Mouse (Mus musculus) mesoderm, embryonic 11.5 days (tissue): Measurements from ENCODE around the gene Decr2.
"Not testable (repeated sequence)": the region's sequence is repeated elsewhere in the genome, so short reads cannot be mapped to it uniquely, and the experiment has no call there.

Source experiments
- DNase-seq: peaks from one replicate; pipeline ENCODE4 v3.0.0-alpha.2; 2012; ENCODE audit warnings: low read depth, low spot score

Decr2 gene

DNA sequence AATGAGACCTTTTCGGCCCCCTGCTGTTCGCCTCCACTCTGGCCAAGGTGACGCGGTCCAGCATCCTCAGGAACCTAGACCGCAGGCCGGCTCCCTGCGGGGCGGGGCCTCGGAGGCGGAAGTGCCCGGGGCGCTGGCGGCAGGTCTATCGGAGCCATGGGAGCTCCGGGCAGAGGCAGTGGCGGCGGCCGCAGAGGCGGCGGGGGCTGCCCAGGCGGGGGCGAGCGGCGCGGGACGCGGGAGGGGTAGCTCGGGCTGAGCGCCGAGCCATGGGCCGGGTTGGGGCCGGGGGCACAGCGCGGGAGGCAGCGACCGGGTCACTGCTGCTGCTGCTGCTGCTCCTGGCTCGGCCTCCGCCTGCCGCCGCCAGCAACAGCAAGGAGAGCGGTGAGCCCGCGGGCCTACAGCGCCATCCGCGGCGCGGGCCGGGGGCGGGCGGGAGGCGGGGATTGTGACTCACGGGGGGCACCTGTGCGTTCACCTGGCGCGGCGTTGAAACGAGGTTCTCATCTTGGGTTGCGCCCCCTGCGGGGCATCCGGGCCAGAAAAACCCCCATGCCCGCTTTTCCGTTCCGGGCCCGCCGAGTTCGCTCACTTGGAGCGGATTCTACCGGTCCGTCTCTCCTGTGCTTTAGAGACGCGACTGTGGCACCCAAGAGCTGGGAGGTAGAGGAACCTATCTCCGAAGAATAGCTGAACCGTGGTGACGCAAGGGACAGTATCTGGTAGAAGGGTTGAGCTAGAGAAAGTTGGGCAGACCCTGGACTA lies 23.2 kb upstream of the Decr2 start, which contains the start of gene Tmem8:
TSS of gene Tmem8 (plus strand) at position 119 of the 768 bp plus-strand sequence.
- DNase-seq, result peak; percentile 60

DNA sequence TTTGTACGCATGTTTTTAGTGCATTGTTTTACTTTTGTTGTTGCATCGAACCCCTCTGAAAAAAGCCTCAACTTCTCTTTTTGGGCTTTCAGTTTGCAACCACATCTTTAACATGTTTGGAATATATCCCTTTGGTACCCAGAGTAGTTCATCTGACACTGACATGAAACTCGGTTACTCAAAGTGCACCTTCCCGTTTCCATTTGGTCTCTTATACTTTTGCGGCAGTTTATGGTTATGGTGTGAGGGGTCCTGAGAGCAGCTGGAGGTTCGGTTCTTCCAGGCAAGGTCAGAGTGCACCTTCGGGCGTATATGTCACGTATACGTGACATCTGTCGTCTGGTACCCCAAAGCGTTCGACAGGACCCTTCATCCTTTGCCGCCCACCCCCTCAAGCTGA lies 22.6 kb upstream of the Decr2 start:
- DNase-seq, result no peak

DNA sequence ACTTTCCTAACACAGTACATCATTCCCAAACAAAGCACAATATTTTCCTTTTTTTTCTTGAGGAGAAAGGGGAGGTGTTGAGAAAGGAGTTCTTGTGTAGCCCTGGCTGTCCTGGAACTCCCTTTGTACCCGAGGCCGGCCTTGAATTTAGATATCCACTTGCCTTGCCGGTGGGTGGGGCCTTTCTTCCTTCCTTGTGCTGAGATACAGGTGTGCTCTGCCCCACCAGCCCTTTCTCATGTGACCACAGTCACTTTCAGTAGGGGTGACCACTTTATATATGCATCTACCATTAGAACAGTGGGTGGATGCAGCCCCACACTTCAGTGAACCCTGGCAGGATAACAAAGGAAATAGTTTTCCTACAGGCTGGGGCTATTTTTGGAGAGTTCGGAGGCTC lies 21.6 kb upstream of the Decr2 start:
- no peak for DNase-seq

DNA sequence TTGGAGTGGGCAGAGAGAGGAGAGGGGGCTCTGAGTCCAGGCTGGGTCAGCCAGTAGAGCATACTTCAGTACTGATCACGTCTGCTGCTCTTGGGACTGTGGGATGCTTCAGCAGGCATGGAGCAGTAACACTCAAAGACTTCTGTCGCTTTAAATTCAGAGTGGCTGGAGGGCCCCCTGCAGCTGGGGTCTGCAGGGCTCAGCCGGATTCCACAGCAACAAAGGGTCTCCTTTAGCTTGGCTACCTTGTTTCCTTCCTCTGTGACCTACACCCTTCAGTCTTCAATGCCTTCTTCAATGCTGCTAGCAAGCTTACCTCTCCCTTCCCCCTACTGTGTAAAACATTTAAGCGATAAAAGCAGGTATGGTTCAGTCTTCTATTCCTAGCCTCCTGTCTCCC lies 20.9 kb upstream of the Decr2 start:
- DNase-seq, result no peak

DNA sequence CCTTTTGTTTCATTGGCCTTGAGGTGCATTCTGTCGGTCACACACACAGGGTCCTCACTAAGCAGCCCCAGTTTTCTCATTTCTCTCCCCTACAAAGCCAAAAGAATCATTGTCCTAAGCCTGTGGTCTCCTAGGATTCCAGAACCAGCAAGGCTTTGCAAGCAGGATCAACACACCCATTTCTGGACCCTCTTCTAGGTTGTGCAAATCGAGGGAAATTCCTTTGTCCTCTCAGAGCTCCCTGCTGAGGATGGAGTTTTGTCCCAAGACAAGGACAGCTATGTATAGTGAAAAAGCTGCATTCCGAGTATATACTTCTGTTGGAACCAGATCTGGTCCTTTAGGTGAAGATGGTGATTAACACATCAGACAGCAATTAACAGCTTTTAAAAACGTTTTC lies 20.0 kb upstream of the Decr2 start:
- DNase-seq, result no peak

DNA sequence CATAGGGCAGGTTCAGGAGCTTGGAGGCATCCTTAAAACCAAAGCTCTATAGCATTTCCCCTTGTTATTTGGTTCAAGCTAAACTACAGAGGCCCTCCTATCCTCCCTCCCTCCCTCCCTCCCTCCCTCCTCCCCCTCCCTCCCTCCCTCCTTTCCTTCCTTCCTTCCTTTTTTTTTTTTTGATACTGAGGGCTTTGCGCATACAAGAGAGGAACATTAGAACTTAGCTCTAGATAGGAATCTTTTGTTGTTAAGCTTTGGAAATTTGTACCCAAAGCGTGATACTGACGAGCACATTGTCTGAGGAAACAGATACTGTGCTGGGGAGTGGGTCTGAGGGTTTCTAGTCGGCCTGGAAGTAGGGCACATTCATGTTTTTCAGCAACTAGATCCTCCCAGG lies 15.5 kb upstream of the Decr2 start:
- no peak for DNase-seq

DNA sequence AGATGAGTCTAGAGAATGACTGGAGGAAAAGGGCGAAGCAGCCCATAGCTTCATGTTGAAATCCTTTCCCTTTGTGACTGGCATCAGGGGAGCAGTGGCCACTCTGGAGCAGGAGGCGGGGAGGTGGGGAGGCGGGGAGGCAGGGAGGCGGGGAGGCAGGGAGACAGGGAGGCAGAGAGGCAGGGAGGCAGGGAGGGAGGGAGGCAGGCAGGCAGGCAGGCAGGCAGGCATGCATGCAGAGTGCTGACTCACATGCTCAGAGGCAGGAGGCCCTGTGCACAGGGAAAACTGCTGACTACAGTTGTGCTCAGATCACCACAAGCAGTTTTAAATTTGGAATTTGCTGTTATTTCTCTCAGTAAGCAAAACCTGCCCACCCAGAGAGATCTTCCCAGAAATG lies 11.3 kb upstream of the Decr2 start:
- DNase-seq, result no peak

DNA sequence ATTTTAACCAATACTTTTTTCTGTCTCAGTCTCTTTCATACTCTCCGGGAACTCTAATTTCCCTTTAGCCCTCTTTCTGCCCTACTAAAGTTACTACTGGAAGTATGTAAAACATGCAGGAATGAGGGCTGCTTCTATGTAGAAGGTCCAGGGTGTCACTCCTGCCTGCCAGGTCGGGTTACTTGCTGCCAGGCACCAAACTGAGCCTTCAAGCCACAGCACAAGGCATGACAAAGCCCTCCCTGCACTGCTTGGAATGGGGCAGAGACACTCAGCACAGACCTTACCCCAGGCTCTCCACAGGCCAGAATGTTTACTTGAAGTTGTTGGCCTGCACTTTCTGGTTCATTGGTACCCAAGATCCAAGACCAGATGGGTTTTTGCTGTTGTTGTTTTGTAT lies 10.0 kb upstream of the Decr2 start:
- no peak for DNase-seq

DNA sequence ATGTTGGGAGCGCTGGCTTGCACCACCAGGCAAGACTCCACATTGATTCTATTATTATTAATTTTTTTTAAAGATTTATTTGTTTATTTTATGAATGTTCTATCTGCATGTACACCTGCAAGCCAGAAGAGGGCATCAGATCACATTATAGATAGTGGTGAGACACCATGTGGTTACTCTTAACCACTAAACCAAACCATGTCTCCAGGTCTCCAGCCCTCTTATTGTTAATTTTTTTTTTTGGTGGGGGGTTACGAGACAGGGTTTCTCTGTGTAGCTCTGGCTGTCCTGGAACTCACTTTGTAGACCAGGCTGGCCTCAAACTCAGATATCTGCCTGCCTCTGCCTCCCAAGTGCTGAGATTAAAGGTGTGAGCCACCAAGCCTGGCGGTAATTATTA lies 9.2 kb upstream of the Decr2 start:
- DNase-seq, result not testable (repeated sequence)

DNA sequence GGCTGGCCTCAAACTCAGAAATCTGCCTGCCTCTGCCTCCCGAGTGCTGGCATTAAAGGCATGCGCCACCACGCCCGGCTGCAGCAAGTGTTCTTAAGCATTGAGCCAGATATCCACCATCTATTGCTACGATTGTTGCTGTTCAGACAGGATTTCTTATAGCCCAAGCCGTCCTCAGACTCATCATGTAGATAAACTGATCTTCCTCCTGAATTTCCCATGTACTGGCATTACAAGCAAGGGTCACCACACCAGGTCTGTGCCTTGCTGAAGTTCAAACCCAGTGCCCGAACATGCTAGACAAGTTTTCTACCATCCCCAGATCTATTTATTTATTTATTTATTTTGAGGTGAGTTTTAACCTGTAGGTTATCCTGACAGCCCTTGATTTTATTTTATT lies 8.3 kb upstream of the Decr2 start:
- no peak for DNase-seq

DNA sequence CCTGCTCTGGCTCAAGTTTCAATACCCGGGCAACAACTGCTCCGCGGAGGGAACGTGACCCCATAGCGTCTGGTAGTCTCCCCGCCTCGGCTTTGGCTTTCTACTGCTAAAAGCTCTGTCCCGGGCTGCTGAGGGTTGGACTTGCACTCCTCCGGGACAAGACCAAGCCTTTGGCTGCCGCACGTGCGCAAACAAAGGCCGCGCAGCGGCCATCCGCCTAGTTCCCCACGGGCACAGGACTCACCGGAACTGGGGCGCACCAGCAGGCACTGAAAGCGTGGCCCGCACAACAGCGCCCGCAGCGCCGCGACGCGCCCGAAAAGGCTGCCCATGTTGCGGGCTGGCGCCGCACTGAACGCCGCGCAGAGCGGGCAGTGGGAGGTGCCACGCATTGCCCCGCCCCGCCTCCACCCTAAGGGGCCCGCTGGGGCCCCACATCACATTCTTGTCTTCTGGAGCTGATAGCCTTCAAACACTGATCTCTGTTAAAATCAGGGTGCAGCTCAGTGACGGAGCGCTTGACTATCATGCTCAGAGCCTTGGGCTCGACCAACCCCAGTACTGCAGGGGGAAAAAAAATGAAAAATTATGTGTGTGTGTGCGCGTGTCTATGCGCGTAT lies 5.1 kb upstream of the Decr2 start, which contains the start of gene Nme4:
TSS of gene Nme4 (minus strand) at position 482 of the 620 bp plus-strand sequence.
- DNase-seq, result peak; percentile 58

DNA sequence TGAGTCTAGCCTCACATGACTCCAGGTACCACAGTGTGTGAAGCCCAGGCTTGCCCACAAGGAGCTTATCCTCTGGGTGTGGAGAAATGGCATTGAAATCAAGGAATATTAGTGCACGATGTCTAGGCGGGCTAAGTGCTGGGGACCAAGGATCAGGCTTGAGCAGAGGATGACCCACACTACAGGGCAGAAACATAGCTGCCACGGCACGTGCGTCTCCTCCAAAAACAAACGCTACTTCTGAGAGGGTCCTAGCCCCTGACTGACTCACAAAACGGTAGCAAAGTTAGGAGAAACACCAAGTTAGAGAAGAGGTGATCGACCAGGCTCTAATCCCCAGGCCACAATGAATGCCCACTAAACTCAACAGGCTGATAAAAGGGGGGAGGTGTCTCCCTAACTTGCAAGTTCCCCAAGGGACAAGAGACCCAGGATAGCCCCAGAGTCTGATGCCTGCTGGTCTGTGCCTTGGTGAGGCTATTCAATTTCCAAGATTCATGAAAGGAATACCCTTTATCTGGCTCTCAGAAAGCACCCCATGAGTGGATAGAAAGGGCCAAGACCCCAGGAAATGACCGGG lies 4.5 kb upstream of the Decr2 start:
- DNase-seq, result no peak

DNA sequence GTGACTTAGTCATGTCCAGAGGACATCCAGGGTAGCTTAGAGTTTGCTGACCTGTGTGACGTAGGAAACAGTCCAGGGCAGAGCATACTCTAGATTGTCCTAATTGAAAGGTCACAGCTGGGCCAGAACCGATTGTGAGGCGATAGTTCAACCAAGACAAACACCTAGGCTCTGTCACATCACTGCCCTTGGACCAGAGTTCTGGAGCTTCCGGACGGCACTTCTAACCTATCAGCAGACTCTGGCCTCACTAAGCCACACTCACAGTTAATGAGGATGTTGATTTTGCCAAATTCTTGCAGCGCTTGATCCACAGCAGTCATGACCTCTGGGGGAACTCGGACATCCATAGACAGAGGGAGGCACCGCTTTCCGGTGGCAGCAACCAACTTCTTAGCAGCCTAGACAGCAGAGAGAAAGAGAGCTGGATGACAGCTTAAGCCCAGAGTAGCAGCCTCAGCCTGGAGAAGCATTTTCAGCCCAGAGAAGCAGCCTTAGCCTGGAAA lies 3.0 kb downstream of the Decr2 start:
- DNase-seq, result no peak

DNA sequence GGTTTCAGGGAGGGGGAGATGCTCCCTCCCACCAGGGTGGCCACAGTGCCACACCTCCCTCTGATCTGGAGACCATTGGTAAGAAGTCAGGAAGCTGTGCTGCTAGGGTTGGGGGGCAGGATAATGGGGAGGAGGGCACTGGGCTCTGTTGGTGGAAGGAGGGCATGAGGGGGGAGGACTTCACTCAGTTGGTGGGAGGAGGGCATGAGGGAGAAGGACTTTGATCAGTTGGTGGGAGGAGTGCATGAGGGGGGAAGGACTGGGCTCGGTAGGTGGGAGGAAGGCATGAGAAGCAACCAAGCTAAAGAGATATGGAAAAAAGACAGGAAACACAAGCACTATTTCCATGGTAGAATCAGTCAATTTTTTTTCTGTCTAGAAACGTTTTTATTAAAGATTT lies 9.3 kb downstream of the Decr2 start:
- no peak for DNase-seq

DNA sequence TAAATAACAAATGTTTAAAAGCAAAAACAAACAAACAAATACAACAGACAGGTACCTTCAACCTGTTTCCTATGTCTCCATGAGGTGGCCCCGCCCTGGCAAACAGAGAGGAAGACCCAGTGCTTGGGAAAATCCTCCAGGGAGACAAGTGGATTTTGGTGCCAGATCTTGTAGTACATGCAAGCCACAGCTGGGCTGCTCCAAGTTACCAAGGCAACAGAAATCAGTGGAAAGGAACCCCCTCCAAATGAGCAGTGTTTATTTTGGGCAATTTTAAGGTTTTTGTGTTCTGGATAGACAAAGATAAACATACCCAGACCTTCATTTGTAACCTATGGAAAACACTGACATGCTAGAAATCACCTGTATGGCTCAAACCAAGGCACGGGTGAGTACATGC lies 11.3 kb downstream of the Decr2 start:
- DNase-seq, result no peak

DNA sequence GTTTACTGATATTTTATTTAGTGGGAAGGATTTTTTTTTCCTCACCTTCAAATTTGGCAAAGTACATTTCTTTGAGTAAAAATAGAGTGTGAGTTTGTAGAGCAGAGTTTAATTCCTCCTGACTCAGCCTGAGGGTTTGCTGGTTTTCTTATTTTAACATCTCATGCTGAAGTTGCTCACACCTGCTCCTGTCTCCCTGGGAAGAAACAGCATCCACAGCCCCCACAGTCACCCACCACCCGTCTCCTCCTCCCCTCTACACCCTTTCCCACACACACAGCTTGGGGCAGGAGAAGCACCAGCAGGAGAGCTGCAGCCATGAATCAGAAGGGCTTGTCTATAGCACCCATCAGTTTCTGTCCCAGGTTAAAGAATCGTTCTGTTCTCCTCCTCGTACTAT lies 14.9 kb downstream of the Decr2 start:
- no peak for DNase-seq

DNA sequence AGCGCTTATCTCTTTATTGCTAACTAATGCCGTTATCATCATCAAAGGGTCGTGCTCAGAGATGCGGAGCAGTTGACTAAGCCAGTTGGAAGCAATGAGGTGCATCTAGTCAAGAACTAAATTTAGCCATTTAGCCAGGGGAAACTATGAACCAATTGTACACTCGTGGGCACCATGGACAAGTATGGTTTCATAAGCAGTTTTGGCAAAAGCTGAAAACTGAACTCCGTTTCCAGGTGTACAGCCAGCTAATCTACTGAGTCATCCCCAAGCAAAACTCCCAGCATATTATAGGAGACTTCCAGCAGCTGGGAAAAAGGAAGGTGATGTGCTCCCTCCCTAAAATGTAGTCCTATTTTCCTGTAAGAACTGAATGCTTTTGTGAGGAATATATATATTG lies 20.0 kb downstream of the Decr2 start:
- DNase-seq, result no peak

DNA sequence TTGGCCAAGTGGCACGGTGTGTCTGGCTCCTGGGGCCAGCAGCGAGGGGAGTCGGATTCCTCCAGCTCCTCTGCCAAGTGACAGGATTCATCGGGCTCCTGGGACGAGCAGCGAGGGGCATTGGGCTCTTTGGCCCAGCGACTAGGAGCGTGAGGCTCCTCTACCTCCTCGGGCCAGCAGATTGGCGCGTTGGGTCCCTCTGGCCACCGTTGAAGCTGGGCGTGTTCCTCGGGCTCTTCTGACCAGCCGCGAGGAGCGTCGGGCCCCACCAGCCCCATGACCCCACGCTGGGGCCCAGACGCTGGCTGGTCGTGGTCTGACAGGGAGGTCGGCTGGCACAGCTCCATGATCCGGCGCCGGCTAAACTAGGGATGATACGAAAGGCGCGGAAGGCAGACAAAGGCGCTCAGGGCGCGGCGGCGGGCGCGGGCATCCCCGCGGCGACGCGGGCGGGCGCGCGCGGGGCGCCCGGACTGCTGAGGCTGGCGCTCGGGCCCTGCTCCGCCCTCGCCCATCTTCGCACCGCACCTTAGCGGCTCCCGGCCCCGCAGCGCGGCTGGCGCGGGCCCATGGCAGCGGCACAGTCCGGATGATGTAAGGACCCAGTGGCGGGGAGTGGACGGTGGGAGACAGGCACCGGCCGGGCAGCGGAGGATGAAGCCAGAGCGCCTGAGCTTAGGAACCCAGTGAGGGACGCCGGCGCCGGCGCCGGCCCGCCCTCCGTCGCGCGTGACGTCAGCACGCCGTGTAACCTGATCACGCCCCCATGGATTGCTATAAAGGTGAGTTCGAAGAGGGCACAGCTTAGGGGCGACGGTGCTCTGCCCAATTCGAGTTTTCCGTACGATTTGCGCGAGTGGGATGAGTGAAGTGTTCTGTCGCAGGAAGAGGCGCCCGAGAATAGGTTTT lies 21.1 kb downstream of the Decr2 start, which contains the start of gene Rab11fip3:
TSS of gene Rab11fip3 (minus strand) at position 725 of the 909 bp plus-strand sequence.
- peak; percentile 93 for DNase-seq

DNA sequence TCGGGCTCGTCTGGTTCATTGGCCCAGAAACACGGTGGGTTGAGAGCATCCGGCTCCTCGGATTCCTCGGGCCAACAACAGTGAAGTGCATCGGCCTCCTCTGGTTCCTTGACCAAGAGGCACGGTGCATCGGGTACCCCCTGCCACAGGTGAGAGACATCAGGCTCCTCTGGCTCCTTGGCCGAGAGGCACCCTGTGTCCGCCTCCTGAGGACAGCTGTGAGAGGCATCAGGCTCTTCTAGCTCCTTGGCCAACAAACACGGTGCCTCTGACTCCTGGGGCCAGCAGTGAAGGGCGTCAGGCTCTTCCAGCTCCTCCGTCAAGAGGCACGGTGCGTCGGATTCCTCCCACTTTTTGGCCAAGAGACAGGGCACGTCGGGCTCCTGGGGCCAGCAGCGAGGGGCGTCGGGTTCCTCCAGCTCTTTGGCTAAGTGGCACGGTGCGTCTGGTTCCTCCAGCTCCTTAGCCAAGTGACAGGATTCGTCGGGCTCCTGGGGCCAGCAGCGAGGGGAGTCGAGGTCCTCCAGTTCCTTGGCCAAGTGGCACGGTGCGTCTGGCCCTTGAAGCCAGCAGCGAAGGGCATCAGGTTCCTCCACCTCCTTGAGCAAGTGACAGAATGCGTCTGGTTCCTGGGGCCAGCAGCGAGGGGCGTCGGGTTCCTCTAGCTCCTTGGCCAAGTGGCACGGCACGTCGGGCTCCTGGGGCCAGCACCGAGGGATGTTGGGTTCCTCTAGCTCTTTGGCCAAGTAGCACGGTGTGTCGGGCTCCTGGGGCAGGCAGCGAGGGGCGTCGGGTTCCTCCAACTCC lies 21.9 kb downstream of the Decr2 start:
- DNase-seq, result peak; percentile 11

DNA sequence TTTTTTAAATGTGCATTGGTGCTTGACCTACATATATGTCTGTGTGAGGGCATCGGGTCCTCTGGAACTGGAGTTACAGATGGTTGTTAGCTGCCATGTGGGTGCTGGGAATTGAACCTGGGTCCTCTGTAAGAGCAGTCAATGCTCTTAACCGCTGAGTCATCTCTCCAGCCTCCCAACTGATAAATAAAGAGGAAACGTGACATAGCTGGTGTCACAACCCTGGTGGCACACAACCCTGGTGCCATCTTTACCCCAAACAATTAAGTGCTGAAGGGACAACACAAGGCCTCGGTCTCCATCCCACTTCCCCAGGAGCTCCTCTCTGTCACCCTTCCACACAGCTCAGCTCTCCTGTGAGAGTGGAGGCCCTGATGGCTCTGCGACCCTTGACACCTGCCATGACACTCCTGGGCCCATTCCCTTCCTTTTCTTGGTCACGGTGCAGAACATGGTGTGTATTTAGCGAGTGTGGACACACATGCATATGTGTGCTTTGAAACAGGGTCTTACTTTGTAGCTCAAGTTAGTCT lies 23.6 kb downstream of the Decr2 start:
- DNase-seq, result no peak

DNA sequence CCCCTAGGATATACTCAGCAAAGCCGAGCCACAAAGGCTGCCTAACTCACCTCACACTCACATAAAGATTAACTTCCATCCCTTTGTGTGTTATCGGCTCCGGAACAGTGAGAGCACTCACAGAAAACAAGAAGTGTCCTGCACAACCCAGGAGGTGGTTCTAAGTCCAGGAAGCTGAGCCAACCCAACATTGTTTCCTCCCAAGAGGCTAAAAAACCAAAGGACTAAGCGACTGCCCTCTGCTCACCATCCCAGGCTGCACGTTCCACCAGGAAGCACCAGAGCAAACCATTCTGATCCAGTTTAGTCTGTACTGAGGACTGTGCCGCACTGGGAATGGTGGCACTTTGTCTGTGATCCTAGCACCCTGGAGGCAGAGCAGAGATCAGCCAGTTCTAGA lies 25.2 kb downstream of the Decr2 start:
- no peak for DNase-seq
